Mouse (Mus musculus): Measurements from ENCODE around the gene Lhb. TPM values are rescaled to one million over a fixed set of nuclear protein-coding genes. Genes with fewer than 3 reads are reported as not detected.
"Not testable (repeated sequence)": the region's sequence is repeated elsewhere in the genome, so short reads cannot be mapped to it uniquely, and the experiment has no call there.

Gene Lhb
- total RNA-seq, 1 experiment, result not detected

- H3K9me3 ChIP-seq (ENCODE audit: control insufficient read depth, insufficient read depth, low read depth, low read length), result no peaks in the 10 kb centered on the region
- peak overlapping the region; percentile 99 for H3K27ac ChIP-seq (ENCODE audit: insufficient read depth, low read depth, low read length, poor library complexity, severe bottlenecking)
- DNase-seq (ENCODE audit: low read depth, low spot score), result no peak
- H3K36me3 ChIP-seq (ENCODE audit: control insufficient read depth, insufficient read depth, low read length, poor library complexity, severe bottlenecking), result peaks cover 22% of the 10 kb centered on the region
- H3K4me3 ChIP-seq (ENCODE audit: insufficient read depth in 1 of 2, low read depth in 1 of 2, low read length in 2 of 2, poor library complexity in 1 of 2, severe bottlenecking in 1 of 2), result peak overlapping the region; percentile 73 to 96
- in situ Hi-C loops (cut with MboI; ENCODE audit: low sequenced_read_pairs in 2 of 2, unreplicated experiment in 2 of 2), result no loop called here
- H3K4me1 ChIP-seq (ENCODE audit: control insufficient read depth in 2 of 2, insufficient read depth in 2 of 2, low read length in 2 of 2, poor library complexity in 1 of 2), result peaks cover 2 to 9% of the 10 kb centered on the region in 2 experiments; a peak in 1 of 4 replicates
- TF ChIP-seq ZC3H11A (IDR thresholded peaks at IDR 0.05; ENCODE audit: borderline replicate concordance, low read depth, low read length) (no peak), MAFK (IDR thresholded peaks at IDR 0.05; ENCODE audit: insufficient read depth, low read depth, low read length) (no peak), ZNF384 (IDR thresholded peaks at IDR 0.05; ENCODE audit: low read depth, low read length) (peak; percentile 97), HCFC1 (IDR thresholded peaks at IDR 0.05; ENCODE audit: borderline replicate concordance, insufficient read depth, low read length) (peak; percentile 60; the same call in 1 of the 2 replicates), CHD2 (IDR thresholded peaks at IDR 0.05; ENCODE audit: low read depth, low read length) (no peak; the same call in 1 of the 2 replicates)
- H3K9ac ChIP-seq (ENCODE audit: insufficient read depth, low read depth, low read length, poor library complexity, severe bottlenecking), result peak overlapping the region; percentile 99
Measured at GRCm38 (mm10) chr7:45395129-45395541, 25.5 kb upstream of the Lhb start.

- TF ChIP-seq ZC3H11A (IDR thresholded peaks at IDR 0.05; ENCODE audit: borderline replicate concordance, low read depth, low read length) (no peak), ZNF384 (IDR thresholded peaks at IDR 0.05; ENCODE audit: low read depth, low read length) (no peak), CHD2 (IDR thresholded peaks at IDR 0.05; ENCODE audit: low read depth, low read length) (peak; percentile 90), HCFC1 (IDR thresholded peaks at IDR 0.05; ENCODE audit: borderline replicate concordance, insufficient read depth, low read length) (0 out of 2 replicates have a peak, but pooled peaks have one; percentile 16), MAFK (IDR thresholded peaks at IDR 0.05; ENCODE audit: insufficient read depth, low read depth, low read length) (no peak)
- in situ Hi-C loops (cut with MboI; ENCODE audit: low sequenced_read_pairs in 2 of 2, unreplicated experiment in 2 of 2), result no loop called here
- H3K36me3 ChIP-seq (ENCODE audit: control insufficient read depth, insufficient read depth, low read length, poor library complexity, severe bottlenecking), result peaks cover 18% of the 10 kb centered on the region
- H3K9me3 ChIP-seq (ENCODE audit: control insufficient read depth, insufficient read depth, low read depth, low read length), result no peaks in the 10 kb centered on the region
- H3K27ac ChIP-seq (ENCODE audit: insufficient read depth, low read depth, low read length, poor library complexity, severe bottlenecking), result peak within 1 kb of the TSS; percentile 99
- peak within 1 kb of the TSS; percentile 99 for H3K9ac ChIP-seq (ENCODE audit: insufficient read depth, low read depth, low read length, poor library complexity, severe bottlenecking)
- H3K4me3 ChIP-seq (ENCODE audit: insufficient read depth in 1 of 2, low read depth in 1 of 2, low read length in 2 of 2, poor library complexity in 1 of 2, severe bottlenecking in 1 of 2), result peak within 1 kb of the TSS; percentile 73 to 96
- peak; percentile 100 for DNase-seq (ENCODE audit: low read depth, low spot score)
- H3K4me1 ChIP-seq (ENCODE audit: control insufficient read depth in 2 of 2, insufficient read depth in 2 of 2, low read length in 2 of 2, poor library complexity in 1 of 2), result peaks cover 3 to 9% of the 10 kb centered on the region in 2 experiments; a peak in 1 of 4 replicates
Measured at GRCm38 (mm10) chr7:45395578-45396336, 24.9 kb upstream of the Lhb start, which contains the start of gene Snrnp70. Gene Snrnp70, minus strand, starts transcription at chr7:45395742.

- Histone ChIP-seq H3K27ac (ENCODE audit: insufficient read depth, low read depth, low read length, poor library complexity, severe bottlenecking) (peak overlapping the region; percentile 77; the same call in 1 of the 2 replicates), H3K36me3 (ENCODE audit: control insufficient read depth, insufficient read depth, low read length, poor library complexity, severe bottlenecking) (peaks cover 15% of the 10 kb centered on the region), H3K9ac (ENCODE audit: insufficient read depth, low read depth, low read length, poor library complexity, severe bottlenecking) (peak overlapping the region; percentile 73; the same call in 1 of the 2 replicates), H3K4me3 (ENCODE audit: insufficient read depth in 1 of 2, low read depth in 1 of 2, low read length in 2 of 2, poor library complexity in 1 of 2, severe bottlenecking in 1 of 2) (peak overlapping the region; percentile 58 to 60)
- in situ Hi-C loops (cut with MboI; ENCODE audit: low sequenced_read_pairs in 2 of 2, unreplicated experiment in 2 of 2); H3K9me3 ChIP-seq (ENCODE audit: control insufficient read depth, insufficient read depth, low read depth, low read length); H3K4me1 ChIP-seq (ENCODE audit: control insufficient read depth in 2 of 2, insufficient read depth in 2 of 2, low read length in 2 of 2, poor library complexity in 1 of 2); DNase-seq (ENCODE audit: low read depth, low spot score): not testable (repeated sequence)
Measured at GRCm38 (mm10) chr7:45396337-45396775, 24.3 kb upstream of the Lhb start.

GRCm38 (mm10) chr7:45396787-45397186, 23.8 kb upstream of the Lhb start:
- H3K9ac ChIP-seq (ENCODE audit: insufficient read depth, low read depth, low read length, poor library complexity, severe bottlenecking), result peak overlapping the region; percentile 48; the same call in 1 of the 2 replicates
- H3K4me3 ChIP-seq (ENCODE audit: insufficient read depth in 1 of 2, low read depth in 1 of 2, low read length in 2 of 2, poor library complexity in 1 of 2, severe bottlenecking in 1 of 2), result no peak overlapping the region
- peaks cover 12% of the 10 kb centered on the region for H3K36me3 ChIP-seq (ENCODE audit: control insufficient read depth, insufficient read depth, low read length, poor library complexity, severe bottlenecking)
- TF ChIP-seq MAFK (IDR thresholded peaks at IDR 0.05; ENCODE audit: insufficient read depth, low read depth, low read length) (peak; percentile 67), HCFC1 (IDR thresholded peaks at IDR 0.05; ENCODE audit: borderline replicate concordance, insufficient read depth, low read length) (no peak)
- H3K9me3 ChIP-seq (ENCODE audit: control insufficient read depth, insufficient read depth, low read depth, low read length), result no peaks in the 10 kb centered on the region
- H3K4me1 ChIP-seq (ENCODE audit: control insufficient read depth in 2 of 2, insufficient read depth in 2 of 2, low read length in 2 of 2, poor library complexity in 1 of 2), result peaks cover 4 to 9% of the 10 kb centered on the region in 2 experiments; a peak in 1 of 4 replicates
- no peak for DNase-seq (ENCODE audit: low read depth, low spot score)
- in situ Hi-C loops (cut with MboI; ENCODE audit: low sequenced_read_pairs in 2 of 2, unreplicated experiment in 2 of 2), result no loop called here
- no peak overlapping the region; the same call in 1 of the 2 replicates for H3K27ac ChIP-seq (ENCODE audit: insufficient read depth, low read depth, low read length, poor library complexity, severe bottlenecking)
